Mouse (Mus musculus) CD4-positive naive resting alpha-beta T cell, adult 76 days (primary cell): Measurements from ENCODE around the gene Arhgap17. TPM values are rescaled to one million over a fixed set of nuclear protein-coding genes. Genes with fewer than 3 reads are reported as not detected.

ENCODE experiments used
- total RNA-seq: library from RNA; stranded (reverse); gene quantifications from one replicate; pipeline ENCODE4 v1.2.4, GENCODE M21; 2023

Arhgap17 gene
- total RNA-seq = 90.0 TPM

GRCm38 (mm10) chr7:123369759-123370481 lies at the start of gene Arhgap17, which contains the start of gene Lcmt1:
Arhgap17 (minus strand) TSS chr7:123369915.
Lcmt1 (plus strand) TSS chr7:123369784.

Other genes with a start within 250 kb of the Arhgap17 start
- gene Tnrc6a, start 246.0 kb downstream of the Arhgap17 start, total RNA-seq = 98.3 TPM
- 0.47 TPM for gene Slc5a11, start 155.1 kb downstream of the Arhgap17 start, total RNA-seq
- 16.5 TPM for gene Lcmt1, start 131 bp downstream of the Arhgap17 start, total RNA-seq
- gene Aqp8, start 92.4 kb upstream of the Arhgap17 start, total RNA-seq = not detected
- 0.09 TPM for gene Zkscan2, start 130.5 kb upstream of the Arhgap17 start, total RNA-seq